Mouse (Mus musculus) WW6 (cell line): ENCODE measurements around the gene Zfp229.
"Not testable (repeated sequence)": the region's sequence is repeated elsewhere in the genome, so short reads cannot be mapped to it uniquely, and the experiment has no call there.

ENCODE experiments used
- DNase-seq: peaks from one replicate; pipeline ENCODE4 v3.0.0-alpha.2; 2013; ENCODE audit warnings: low read depth, low spot score

Gene Zfp229

DNA sequence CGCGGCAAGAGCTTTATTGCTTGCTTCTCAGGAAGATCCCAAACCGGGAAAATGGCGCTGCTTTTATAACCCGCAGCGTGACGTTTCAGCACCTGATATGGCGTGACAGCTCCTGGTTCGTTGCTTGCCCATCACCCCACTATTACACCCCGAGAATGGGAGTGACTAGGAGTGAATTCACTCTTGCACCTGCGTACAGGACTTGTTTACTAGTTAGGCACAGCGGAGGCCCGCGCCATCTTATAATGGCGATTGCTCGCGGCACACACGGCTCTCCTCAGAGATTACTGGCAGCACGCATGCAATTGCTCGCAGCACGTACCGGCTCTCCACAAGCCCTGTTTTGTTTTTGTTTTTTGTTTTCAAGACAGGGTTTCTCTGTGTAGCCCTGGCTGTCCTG lies at the start of gene Zfp229:
Zfp229 (plus strand) TSS at position 301 of the 400 bp plus-strand sequence.
- not testable (repeated sequence) for DNase-seq

DNA sequence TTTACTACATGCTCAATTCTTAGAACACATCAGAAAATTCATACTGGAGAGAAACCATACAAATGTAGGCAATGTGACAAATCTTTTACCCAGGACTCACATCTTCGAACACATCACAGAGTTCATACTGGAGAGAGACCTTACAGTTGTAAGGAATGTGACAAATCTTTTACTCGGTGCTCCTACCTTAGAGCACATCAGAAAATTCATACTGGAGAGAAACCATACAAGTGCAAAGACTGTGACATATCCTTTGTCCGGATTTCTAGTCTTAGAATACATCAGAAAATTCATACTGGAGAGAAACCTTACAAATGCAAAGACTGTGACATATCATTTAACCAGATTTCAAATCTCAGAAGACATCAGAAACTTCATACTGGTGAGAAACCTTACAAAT lies 39.0 kb upstream of the Zfp229 start, which contains the start of gene Gm10226:
Gm10226 (plus strand) TSS at position 301 of the 400 bp plus-strand sequence.
- DNase-seq: no peak

DNA sequence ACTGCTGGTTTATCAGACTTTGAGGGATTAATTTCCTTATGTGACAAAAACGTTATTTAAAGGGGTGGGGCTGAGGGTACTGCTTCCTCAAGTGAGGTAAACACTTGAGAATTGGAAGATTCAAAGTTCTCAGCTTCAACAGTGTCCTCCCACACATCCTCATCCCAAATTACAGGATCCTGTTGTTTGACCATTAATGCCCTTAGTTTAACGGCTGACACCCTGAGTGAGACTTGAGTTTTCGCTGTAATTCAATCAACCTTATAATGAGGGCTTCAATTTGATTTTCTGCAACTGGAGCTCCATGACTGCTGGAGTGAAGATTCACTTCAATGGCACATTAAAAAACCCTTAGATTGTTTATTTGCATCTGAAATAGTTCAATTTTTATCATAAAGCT lies 37.3 kb upstream of the Zfp229 start:
- DNase-seq: no peak

DNA sequence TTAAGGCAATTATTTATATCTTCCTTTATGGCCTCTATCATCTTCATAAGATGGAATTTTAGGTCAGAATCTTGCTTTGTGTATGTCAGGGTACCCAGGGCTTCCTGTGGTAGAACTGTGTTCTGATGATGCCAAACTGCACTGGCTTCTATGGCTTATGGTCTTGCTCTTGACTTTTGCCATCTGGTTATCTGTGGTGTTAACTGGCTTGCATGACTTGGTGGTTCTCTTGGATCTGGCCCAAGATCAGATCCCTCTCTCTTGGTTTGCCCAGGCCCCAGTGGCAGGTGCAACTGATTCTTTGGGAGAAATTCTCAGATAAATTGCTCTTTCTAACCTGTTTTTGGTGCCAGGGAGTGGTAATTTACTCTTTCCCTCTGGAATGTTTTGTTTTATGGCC lies 34.5 kb upstream of the Zfp229 start:
- DNase-seq: no peak

DNA sequence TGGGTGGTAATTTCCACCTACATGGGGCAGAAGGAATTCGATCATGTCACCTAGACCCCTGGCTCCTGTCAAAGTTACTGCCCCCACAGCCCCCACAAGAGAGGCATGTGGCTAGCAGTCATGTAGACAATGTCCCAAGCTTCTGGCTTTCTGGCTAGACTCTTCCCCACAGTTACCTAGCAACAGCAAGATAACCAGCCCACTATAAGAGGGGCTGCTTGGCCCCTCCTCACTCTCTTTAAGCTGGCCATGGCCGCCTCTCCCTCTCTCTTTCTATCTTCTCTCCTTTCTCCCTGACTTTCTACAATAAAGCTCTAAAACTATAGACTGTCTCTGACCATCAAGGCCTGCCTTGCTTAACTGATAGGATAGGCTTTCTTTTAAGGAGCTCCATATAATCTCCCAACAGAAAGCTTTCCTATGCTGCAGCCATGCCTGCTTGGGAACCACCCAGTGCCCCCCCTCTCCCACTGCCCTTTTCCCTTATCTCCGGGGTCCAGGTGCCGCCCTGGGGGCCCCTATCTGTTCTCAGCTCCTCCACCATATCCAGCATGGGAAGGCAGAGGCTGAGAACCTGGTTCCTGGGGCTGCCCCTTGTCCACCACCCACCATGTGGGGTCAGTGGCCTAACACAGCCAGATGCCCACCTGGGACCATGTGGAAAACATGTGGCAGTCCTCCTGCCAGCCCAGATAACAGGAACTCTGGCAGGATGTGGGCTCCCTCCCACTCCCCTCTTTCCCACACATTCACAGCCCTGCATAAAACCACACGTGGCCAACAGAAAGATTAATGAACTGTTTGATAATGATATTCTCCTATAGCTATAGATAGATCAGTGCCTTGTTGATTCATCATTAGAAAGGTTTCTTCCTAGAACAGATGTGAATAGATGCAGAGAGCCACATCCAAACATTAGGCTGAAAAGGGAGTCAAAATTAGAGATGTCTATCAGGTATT lies 28.0 kb upstream of the Zfp229 start:
- DNase-seq: no peak

DNA sequence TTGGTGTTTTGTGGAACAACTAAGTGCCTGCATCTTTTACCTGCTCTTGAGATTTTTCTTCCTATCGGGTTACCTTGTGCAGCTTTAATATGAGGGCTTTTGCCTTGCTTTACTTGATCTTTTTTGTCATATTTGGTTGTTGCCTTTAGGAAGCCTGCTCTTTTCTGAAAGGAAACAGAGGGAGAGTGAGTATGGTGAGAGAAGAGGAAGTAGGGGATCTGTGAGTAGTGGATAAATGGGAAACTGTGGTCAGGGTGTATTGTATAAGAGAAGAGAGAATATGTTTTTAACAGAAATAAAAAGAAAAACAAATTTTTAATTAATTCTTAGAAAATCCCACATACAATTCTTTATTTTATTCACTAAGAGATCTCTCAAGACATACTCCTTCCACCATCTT lies 27.2 kb upstream of the Zfp229 start:
- DNase-seq: no peak

DNA sequence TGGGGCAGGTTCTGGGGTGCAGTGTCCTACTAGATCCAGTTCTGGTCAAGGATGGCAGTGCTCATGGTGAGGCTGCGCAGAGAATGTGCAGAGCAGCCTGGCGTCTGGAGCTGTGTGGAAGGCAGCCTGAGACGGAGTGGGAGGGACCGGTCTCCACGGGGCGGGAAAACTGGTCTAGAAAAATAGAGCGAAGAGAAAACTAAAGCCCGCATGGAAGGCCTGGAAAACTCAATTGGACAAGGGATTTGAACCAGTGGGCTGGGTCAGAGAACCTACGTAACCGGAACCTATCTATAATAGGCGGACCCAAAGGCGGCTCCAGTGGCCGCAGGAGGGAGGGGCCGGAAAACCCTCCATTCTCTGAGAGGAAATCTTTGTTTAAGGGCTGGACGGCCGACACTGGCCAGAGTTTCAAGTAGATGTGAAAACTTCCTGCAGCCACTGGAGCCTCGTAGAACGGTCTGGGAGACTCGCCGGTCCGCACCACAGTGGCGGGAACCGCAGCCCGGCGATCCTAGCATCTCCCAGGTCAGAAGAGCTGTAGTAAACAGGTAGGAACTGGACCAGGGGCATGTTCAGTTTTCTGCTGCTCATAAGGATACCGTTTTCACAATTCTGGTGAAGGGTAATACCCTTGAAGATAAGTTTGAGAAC lies 23.1 kb upstream of the Zfp229 start, which contains the start of gene Zfp760:
Zfp760 (plus strand) TSS at position 399 of the 654 bp plus-strand sequence.
- peak; percentile 75 for DNase-seq

DNA sequence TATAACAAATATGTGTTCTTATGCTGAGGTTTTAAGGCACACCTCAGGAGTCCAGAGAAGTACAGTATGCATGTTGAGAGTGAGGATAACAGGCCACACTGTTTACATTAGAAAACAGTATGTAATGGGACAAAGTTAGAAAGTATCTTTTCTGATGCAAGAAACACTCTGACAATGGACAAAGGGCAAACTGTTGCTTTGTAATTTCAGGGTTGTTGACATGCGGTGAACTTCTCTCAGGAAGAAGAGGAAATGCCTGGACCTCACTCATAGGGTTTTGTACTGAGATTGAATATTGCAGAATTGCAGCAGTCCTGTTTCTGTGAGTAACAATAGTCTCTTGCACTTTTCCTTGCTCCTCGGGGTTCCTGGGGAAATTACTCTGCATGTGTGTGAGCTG lies 22.2 kb upstream of the Zfp229 start:
- DNase-seq: no peak

DNA sequence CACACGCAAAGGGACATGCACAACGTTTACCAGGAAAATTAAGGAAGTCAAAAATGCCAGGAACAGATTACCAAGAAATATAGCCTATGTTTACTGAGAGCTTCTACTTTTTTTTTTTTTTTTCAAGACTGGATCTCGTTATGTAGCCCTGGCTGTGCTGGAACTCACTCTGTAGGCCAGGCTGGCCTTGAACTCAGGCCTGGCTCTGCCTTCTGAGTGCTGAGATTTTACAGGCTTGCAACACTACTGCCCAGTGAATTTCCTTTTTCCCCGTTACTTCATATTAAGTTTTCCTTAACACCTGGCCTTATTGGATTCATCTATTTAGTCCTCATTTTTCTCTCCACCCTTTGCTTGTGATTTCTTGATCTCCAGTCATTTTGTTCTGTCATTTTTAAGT lies 2.5 kb downstream of the Zfp229 start:
- DNase-seq: no peak

DNA sequence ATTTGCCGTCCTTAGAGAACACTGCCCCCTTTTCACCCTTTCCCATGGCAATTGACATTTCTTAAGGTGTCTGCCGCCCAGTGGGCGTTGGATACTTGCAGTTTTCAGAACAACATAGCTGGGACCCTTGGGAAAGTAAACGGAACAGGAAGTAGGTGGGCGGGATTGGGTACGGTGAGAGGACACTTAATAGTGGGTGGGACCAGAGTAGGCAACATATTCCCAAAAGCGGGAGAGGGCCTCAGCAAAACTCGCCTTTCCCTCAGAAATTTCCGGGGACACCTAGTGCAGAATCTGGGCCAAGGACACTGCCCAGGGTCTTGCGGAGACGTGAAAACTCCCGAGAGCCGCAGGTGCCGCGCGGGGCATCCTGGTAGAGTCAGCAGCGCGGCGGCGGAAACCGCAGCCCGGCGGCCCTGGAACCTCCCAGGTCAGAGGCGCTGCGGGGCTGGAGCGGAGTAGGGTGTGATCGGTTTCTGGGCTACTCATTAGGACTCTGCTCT lies 3.0 kb downstream of the Zfp229 start:
- DNase-seq: peak; percentile 67

DNA sequence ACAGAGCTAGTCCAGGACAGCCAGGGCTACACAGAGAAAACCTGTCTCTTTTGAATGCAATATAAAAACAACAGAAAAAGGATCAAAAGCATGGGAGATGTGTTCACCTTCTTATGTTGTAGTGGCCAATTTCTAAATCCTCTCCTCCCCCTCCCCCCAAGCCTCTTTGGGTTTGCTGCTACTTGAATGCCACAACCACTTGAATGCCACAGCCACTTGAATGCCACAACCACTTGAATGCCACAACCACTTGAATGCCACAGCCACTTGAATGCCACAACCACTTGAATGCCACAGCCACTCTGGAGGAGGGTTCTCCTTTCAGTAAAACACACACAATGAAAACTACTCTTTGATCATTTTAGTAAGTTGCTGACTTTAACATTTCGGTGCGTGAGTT lies 22.2 kb downstream of the Zfp229 start:
- DNase-seq: no peak

DNA sequence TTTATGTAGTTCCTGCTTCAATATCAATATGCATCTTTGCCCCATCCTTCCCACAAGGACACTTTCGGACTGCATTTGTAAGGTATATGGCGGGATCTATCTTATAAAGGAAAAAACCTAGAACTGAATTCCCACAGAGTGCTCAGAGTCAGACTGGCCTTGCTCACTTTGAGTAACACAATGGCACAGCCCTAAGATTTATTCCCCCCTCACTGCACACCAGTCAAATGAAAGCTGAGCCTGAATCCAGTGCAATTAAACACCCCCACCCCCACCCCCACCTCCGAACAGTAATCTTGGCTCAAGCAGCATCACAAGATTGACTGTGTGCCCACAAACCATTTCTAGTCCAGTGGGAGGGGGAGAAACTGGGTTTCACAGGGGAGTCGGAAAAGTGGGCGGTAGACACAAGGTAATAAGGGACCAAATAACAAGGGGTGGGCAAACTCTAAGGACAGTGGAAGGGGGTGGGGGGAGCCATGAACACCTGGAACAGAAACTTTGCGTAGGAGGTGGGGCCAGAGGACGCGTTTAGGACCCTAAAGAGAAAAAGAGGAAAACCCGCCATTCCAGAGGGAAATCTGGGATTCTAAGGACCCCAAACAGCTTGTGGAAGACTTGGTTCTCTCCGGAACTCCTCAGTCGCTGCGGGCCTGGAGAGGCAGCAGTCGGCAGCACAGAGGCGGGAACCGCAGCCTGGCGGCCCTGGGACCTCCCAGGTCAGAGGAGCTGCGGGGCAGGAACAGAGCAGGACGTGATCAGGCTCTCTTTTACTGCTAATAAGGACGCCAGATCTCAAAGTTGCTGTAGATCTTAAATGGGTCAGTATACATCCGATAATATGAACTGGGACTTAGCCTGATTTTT lies 23.0 kb downstream of the Zfp229 start:
- no peak for DNase-seq

DNA sequence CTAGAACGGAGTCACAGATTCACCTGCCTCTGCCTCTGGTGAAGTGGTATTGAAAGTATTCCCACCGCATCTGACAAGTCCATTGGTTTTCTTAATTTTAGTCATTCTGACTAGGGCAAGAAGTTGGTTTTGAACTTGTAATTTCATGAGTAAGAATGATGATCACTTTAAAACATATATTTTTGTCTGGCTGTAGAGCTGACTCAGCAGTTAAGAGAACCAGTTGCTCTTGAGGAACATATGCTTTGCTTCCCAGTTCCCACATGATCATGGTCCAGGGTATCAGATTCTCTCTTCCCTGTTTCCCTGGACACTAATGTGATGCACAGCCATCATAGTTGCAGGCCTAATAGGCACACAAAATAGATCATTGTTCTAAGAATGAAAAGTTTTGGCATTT lies 39.7 kb downstream of the Zfp229 start:
- DNase-seq: no peak

DNA sequence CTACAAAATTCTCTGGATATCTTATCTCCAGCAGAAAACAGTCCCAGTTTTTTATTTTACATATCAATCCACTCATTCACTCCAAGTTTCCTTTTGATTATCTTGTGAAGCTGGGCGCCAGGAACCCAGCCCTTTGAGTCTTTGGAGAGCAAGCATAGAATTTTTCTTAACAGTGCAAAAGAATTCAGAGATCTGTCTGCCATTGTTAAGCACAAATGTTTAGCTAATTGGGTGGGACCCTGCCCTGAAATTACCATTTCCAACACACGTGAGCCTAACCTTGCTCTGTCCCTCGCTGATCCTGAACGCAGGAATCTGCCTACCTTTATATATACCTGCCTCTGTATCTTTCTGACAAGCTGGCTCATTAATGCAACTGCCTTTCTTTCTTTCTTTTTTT lies 61.7 kb downstream of the Zfp229 start:
- peak; percentile 28 for DNase-seq

DNA sequence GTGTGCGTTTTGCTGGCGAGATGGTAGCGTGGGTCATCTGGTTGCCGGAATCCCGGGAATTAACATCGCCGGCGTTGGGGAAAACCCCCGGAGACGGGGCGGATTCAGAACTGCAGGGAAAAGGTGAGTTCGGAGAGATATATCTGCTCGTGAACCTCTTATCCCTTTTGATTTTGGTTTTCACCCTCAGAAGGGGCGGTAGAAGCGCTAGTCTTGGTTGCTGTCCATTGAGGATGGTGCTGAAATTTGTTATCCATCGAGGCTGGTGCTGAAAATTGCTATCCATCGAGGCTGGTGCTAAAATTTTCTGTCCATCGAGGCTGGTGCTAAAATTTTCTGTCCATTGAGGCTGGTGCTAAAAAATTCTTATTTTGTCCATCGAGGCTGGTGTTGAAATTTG lies 70.8 kb downstream of the Zfp229 start:
- not testable (repeated sequence) for DNase-seq
